Mouse (Mus musculus) myocyte (in vitro differentiated cells): ENCODE data around the gene Clic3.

Experiments
- CEBPB ChIP-seq: IDR thresholded peaks from 2 replicates; pipeline ENCODE4 v1.6.1; 2011; ENCODE audit warnings: mild to moderate bottlenecking, moderate library complexity; ENCODE audit not compliant: poor library complexity, insufficient read depth, severe bottlenecking
- MAX ChIP-seq: IDR thresholded peaks from one replicate; pipeline ENCODE4 v1.6.1; 2011; ENCODE audit warnings: low read depth, mild to moderate bottlenecking, control low read depth
- MYOG ChIP-seq, 3 experiments: IDR thresholded peaks; one replicate each; pipeline ENCODE4 v1.6.1; 2011; ENCODE audit warnings: control low read depth in 2 of 3, low read depth in 2 of 3, mild to moderate bottlenecking in 2 of 3; ENCODE audit not compliant: insufficient read length in 2 of 3, control insufficient read depth in 1 of 3, insufficient read depth in 1 of 3
- POLR2A ChIP-seq: IDR thresholded peaks from one replicate; pipeline ENCODE4 v1.6.1; 2011; ENCODE audit warnings: low read depth, mild to moderate bottlenecking, control low read depth, moderate library complexity; ENCODE audit not compliant: insufficient read length
- REST ChIP-seq: IDR thresholded peaks from one replicate; pipeline ENCODE4 v1.6.1; 2011; ENCODE audit warnings: mild to moderate bottlenecking, control low read depth, moderate library complexity; ENCODE audit not compliant: insufficient read depth, insufficient read length
- SRF ChIP-seq: IDR thresholded peaks from one replicate; pipeline ENCODE4 v1.6.1; 2011; ENCODE audit warnings: low read depth; ENCODE audit not compliant: control insufficient read depth, insufficient read length
- TCF12 ChIP-seq: IDR thresholded peaks from one replicate; pipeline ENCODE4 v1.6.1; 2011; ENCODE audit warnings: mild to moderate bottlenecking, control low read depth; ENCODE audit not compliant: poor library complexity, insufficient read depth, severe bottlenecking
- USF1 ChIP-seq: IDR thresholded peaks from one replicate; pipeline ENCODE4 v1.6.1; 2011; ENCODE audit warnings: low read depth, mild to moderate bottlenecking, control low read depth, moderate library complexity

DNA sequence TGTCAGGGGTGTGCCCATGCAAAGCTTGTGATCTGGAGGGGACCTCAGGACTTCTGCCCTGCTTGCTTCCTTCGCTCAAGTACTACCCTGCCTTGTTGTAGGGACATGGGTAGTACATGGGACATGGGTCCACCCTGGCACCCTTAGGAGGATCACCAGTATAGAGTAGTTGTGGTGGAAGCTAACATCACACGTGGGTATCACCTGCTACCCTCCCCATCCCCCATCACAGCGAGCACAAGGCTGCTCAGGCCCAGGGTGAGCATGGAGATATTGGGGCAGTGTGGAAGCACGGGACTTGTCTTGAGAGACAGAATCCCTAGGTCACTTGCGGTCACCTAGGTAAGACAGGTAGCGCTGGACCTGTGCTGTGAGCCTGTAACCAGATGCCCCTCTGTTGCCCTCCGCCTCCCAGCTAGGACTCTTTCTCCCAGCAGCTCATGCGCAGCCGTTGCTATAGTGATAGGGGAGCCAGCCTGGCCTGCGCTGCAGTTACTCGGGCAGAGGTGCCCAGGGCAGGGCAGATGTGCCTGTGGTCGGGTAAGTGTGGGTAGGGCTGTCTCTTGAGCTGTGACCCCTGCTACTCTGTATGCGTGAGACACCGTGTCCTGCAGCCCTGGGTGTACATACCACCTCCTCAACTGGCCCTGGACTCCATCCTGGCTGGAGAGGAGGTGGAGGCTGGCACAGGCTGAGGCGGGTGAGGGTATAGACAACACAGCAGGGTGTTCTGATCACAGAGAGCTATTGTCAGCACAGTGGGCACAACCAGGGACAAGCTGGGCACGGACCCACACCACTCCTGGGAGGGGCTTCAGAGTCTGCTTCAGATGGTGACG lies 26.0 kb upstream of the Clic3 start:
- TF ChIP-seq POLR2A (no peak), CEBPB (no peak), MAX (no peak), TCF12 (no peak), MYOG (IDR thresholded peaks at IDR 0.05; ENCODE audit: control insufficient read depth in 1 of 3, insufficient read depth in 1 of 3, insufficient read length in 2 of 3, low read depth in 2 of 3) (no peak), REST (no peak), USF1 (no peak), SRF (no peak)
